Mouse (Mus musculus) lung, postnatal 0 days (tissue): ENCODE data around the gene Afdn. TPM values are rescaled to one million over a fixed set of nuclear protein-coding genes. Genes with fewer than 3 reads are reported as not detected.
A peak's percentile ranks its signal among the peaks of the same experiment; 100 is the strongest.

Experiments used
- ATAC-seq: fragments of 200-750 bp; cut with Nextera tagmentation; 2 replicates; pipeline ENCODE4 v1.8.0; 2017; ENCODE audit warnings: moderate library complexity
- DNase-seq: peaks from one replicate; pipeline ENCODE4 v3.0.0-alpha.2; 2016; ENCODE audit warnings: low spot score
- H3K27ac ChIP-seq: fragments of 300-500 bp; sonication (generic); 2 replicates; pipeline ENCODE4 v1.5.1; 2014; ENCODE audit warnings: antibody characterized with exemption, mild to moderate bottlenecking, low read length, mixed read lengths
- H3K27me3 ChIP-seq: fragments of 300-500 bp; sonication (generic); replicated peaks from 2 replicates; pipeline ENCODE4 v1.6.1; 2014; ENCODE audit warnings: low read length, mixed read lengths; ENCODE audit not compliant: insufficient read depth
- H3K36me3 ChIP-seq: fragments of 300-500 bp; sonication (generic); 2 replicates; pipeline ENCODE4 v1.6.1; 2014; ENCODE audit warnings: low read length, mixed read lengths; ENCODE audit not compliant: insufficient read depth
- H3K4me1 ChIP-seq: fragments of 300-500 bp; sonication (generic); 2 replicates; pipeline ENCODE4 v1.6.1; 2014; ENCODE audit warnings: antibody characterized with exemption, low read depth, low read length, mixed read lengths; ENCODE audit not compliant: insufficient read depth
- H3K4me2 ChIP-seq: fragments of 300-500 bp; sonication (generic); replicated peaks from 2 replicates; pipeline ENCODE4 v1.6.1; 2014; ENCODE audit warnings: low read depth, mild to moderate bottlenecking, low read length, moderate library complexity, mixed read lengths
- H3K4me3 ChIP-seq: fragments of 300-500 bp; sonication (generic); 2 replicates; pipeline ENCODE4 v1.5.1; 2014; ENCODE audit warnings: low read depth, low read length
- H3K9ac ChIP-seq: fragments of 300-500 bp; sonication (generic); replicated peaks from 2 replicates; pipeline ENCODE4 v1.6.1; 2014; ENCODE audit warnings: low read depth, mild to moderate bottlenecking
- H3K9me3 ChIP-seq: fragments of 300-500 bp; sonication (generic); 2 replicates; pipeline ENCODE4 v1.6.1; 2016; ENCODE audit warnings: low read length, mixed read lengths
- CTCF ChIP-seq: IDR thresholded peaks from 2 replicates; pipeline ENCODE4 v1.5.1; 2016; ENCODE audit warnings: antibody characterized with exemption, mild to moderate bottlenecking
- EP300 ChIP-seq: IDR thresholded peaks from 2 replicates; pipeline ENCODE4 v1.6.1; 2016; ENCODE audit warnings: antibody characterized with exemption, mild to moderate bottlenecking, control low read depth
- WGBS: fragments of 180-500 bp; shearing (Covaris S2); extraction: QIAGEN DNeasy Blood & Tissue Kit; methylation state at CpG from one replicate; pipeline ENCODE4 v1.1.7; 2014; 5-methylcytosine and 5-hydroxymethylcytosine counted together
- polyA plus RNA-seq: library from polyadenylated mRNA; unstranded; fragments of >200 nt; fragmentation: Nextera tagmentation; extraction: Ambion mirVana; gene quantifications from 2 replicates; pipeline ENCODE4 v1.2.1, GENCODE M21; 2015

Gene Afdn
- polyA plus RNA-seq, 1 experiment from 2014 or later: 148 TPM

DNA sequence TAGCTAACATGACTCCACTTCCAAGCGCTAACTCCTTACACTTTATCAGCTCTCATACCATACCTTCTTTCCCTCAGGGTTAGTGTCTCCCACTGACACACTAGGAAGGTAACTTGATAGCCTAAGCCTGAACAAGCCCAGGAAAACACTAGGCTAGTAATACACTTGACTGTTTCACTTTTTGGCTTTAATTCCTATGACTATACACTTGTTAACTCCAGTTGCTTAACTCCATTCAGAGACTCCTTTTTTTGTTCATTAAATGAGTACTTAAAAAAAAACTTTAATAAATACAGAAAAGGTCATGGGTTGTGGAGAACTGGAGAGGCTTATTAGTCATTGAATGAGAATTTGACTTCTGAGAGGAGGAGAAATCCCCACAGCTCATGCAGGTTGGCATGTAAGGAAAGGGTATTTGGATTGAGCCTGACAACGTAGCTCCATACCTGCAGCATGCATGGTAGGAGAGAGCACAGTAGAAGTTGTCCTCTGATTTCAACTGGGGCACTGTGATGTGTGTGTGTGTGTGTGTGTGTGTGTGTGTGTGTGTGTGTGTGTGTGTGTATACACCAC is 42.6 kb downstream of the Afdn start:
- Histone ChIP-seq H3K4me3 (no peak overlapping the region), H3K4me1 (no peaks in the 10 kb centered on the region), H3K27ac (no peak overlapping the region), H3K9ac (no peak overlapping the region), H3K36me3 (peaks cover 8% of the 10 kb centered on the region; the same call in 1 of the 2 replicates), H3K27me3 (no peaks in the 10 kb centered on the region), H3K4me2 (no peak overlapping the region), H3K9me3 (no peaks in the 10 kb centered on the region)
- WGBS: 57% methylated on average over 2 of the region's 2 CpGs
- ATAC-seq: peak; percentile 79
- peak; percentile 87 for DNase-seq
- peak; percentile 83 for TF ChIP-seq EP300
- no peak for TF ChIP-seq CTCF

DNA sequence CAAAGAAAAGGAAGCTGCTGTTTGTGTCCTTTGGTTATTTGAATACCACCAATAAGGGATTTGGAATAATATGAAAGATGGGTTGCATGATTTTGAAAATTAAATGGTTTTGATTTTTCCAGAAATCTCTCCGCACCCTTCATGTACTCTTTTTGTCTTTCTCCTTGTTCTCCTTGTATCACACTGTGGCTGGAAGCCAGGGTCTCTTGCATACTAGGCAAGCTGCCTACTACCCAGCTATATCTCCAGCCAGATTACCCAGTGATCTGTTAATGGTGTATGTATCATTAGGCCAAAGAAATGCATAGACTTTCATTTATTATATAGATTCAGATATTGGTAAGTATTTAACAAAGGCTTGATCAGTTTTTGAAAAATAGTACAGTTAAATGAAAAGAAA is 45.7 kb downstream of the Afdn start:
- WGBS: 100% methylated on average over 1 of the region's 1 CpGs
- Histone ChIP-seq H3K36me3 (peaks cover 10% of the 10 kb centered on the region; the same call in 1 of the 2 replicates), H3K27me3 (no peaks in the 10 kb centered on the region), H3K9me3 (no peaks in the 10 kb centered on the region), H3K9ac (no peak overlapping the region), H3K4me1 (no peaks in the 10 kb centered on the region), H3K4me3 (no peak overlapping the region), H3K27ac (no peak overlapping the region), H3K4me2 (no peak overlapping the region)
- ATAC-seq: no peak
- no peak for DNase-seq
- TF ChIP-seq CTCF (no peak), EP300 (no peak)

DNA sequence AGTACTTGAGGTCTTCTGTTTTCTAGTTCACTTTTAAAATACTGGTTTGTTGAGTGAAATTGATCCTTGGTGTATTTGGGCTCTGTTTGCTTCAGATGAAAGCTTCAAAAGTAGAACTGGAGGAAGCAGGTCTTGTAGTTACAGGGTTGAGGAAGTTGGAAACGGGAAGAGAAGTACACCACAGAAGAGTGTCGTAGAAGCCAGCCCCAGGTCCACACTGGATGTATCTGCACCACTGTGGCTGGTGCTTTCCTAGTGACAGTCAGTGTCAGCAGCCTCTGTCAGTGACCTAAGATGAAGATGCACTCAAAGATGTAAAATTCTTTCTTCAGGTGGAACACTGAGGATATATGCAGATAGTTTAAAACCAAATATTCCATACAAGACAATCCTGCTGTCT is 57.5 kb downstream of the Afdn start:
- H3K36me3 ChIP-seq: no peaks in the 10 kb centered on the region
- 88% methylated on average over 2 of the region's 2 CpGs for WGBS
- ATAC-seq: no peak

DNA sequence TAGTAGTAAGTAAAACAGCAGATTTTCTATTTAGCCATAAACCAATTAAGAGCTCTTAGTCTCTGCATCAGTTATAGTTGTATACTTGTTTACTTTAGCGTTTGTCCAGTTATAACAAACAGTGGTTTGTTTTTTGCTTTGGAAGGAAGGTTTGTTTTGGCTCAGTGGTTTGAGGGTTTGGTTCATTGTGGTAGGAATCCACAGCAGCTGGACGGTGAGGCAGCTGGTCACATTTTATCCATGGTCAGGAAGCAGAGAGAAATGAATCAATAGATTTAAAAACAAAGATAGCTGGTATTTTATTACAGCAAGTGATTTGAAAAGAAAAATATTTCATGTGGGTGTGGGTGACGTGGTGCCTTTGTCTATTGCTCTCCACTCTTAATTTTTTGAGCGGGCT is 59.0 kb downstream of the Afdn start:
- Histone ChIP-seq H3K9ac (no peak overlapping the region), H3K4me2 (no peak overlapping the region), H3K9me3 (no peaks in the 10 kb centered on the region), H3K4me3 (no peak overlapping the region), H3K27me3 (no peaks in the 10 kb centered on the region), H3K36me3 (no peaks in the 10 kb centered on the region), H3K4me1 (no peaks in the 10 kb centered on the region), H3K27ac (no peak overlapping the region)
- no peak for DNase-seq
- no peak for TF ChIP-seq CTCF
- TF ChIP-seq EP300: no peak
- 93% methylated on average over 4 of the region's 4 CpGs for WGBS
- ATAC-seq: no peak

More for the DNA sequence above, 57.5 kb downstream of the Afdn start:
- H3K27ac ChIP-seq: no peak overlapping the region
- no peak overlapping the region for H3K4me3 ChIP-seq
- H3K27me3 ChIP-seq: no peaks in the 10 kb centered on the region
- no peaks in the 10 kb centered on the region for H3K9me3 ChIP-seq
- TF ChIP-seq EP300 (no peak), CTCF (no peak)
- DNase-seq: no peak
- H3K9ac ChIP-seq: no peak overlapping the region
- no peak overlapping the region for H3K4me2 ChIP-seq
- no peaks in the 10 kb centered on the region for H3K4me1 ChIP-seq

DNA sequence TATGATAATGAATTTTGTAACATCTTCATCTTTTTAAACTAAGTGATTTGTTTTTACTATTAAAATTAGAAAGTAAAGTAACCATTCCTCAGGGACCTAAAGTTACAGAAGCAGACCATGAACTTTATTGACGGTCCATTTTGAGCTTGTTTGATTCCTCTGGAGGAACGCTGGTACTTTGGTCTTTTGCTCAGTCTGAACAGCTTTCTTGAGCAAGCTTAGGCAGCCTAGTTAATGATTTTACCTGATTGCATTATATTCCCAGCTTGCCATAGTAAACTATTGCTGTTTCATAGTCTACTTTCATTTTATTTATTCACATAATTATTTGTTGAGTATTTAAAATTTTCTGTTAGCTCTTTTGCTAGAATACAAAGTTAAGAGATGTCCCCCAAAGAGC is 60.3 kb downstream of the Afdn start:
- Histone ChIP-seq H3K9me3 (no peaks in the 10 kb centered on the region), H3K27ac (no peak overlapping the region), H3K36me3 (no peaks in the 10 kb centered on the region), H3K4me1 (no peaks in the 10 kb centered on the region), H3K9ac (no peak overlapping the region), H3K27me3 (no peaks in the 10 kb centered on the region), H3K4me3 (no peak overlapping the region), H3K4me2 (no peak overlapping the region)
- ATAC-seq (no peak), DNase-seq (no peak)
- WGBS: 95% methylated on average over 2 of the region's 2 CpGs
- TF ChIP-seq EP300: no peak
- TF ChIP-seq CTCF: no peak

DNA sequence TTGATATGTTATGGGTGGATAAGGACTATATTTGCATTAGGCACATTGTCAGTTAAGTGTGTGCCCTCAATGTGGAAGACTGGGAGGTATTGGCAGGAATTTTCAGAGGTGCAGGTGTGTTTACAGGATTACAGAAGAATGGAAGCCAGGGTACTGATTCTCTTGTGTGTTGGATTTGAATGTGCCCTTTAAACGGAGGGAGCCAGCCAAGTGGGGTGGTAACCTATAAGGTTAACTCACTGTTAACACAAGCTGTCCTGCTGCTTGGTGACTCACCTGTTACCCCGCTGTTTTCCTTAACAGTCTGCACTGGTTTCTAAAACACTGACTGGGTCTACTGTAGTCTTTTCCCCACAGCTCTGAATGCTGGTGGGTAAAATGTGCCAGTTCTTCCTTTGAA is 65.1 kb downstream of the Afdn start:
- no peak overlapping the region for H3K27ac ChIP-seq
- peaks cover 4% of the 10 kb centered on the region; the same call in 1 of the 2 replicates for H3K36me3 ChIP-seq
- no peaks in the 10 kb centered on the region for H3K4me1 ChIP-seq
- no peak overlapping the region for H3K4me2 ChIP-seq
- WGBS: 77% methylated on average over 2 of the region's 2 CpGs
- no peak overlapping the region for H3K4me3 ChIP-seq
- DNase-seq (no peak), ATAC-seq (no peak)
- H3K9ac ChIP-seq: no peak overlapping the region
- H3K9me3 ChIP-seq: no peaks in the 10 kb centered on the region
- TF ChIP-seq EP300: no peak
- H3K27me3 ChIP-seq: no peaks in the 10 kb centered on the region

DNA sequence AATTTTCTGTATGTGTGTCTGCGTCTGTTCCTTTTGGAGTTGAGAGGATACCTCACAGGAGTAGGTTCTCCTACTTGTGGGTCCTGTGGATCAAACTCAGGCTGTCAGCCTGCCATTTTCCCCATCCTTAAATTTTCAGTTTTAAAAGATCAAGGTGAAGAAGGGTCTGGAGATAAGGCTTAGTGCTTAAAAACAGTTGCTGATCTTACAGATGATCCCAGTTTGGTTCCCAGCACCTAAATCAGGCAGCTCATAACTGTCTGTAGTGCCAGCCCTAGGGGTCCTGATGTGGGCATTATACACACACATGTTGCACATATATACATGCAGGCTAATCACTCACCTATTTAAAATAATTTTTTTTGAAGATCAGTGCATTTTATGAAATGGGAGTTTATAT is 69.9 kb downstream of the Afdn start:
- H3K36me3 ChIP-seq: peaks cover 25% of the 10 kb centered on the region
- no peak overlapping the region for H3K27ac ChIP-seq
- H3K9me3 ChIP-seq: no peaks in the 10 kb centered on the region
- H3K4me2 ChIP-seq: no peak overlapping the region
- no peaks in the 10 kb centered on the region for H3K4me1 ChIP-seq
- TF ChIP-seq CTCF: no peak
- DNase-seq (no peak), ATAC-seq (no peak)
- no peak overlapping the region for H3K9ac ChIP-seq
- WGBS: 97% methylated on average over 1 of the region's 1 CpGs
- H3K27me3 ChIP-seq: no peaks in the 10 kb centered on the region
- H3K4me3 ChIP-seq: no peak overlapping the region
